Mouse (Mus musculus) cerebellum, adult 11-12 months (tissue): ENCODE measurements around the gene Megf11.

Source experiments
- DNase-seq: peaks from one replicate; pipeline ENCODE4 v3.0.0; 2022

Megf11 gene

GRCm38 (mm10) chr9:64523264-64524045, 138.0 kb downstream of the Megf11 start:
- no peak for DNase-seq

DNA sequence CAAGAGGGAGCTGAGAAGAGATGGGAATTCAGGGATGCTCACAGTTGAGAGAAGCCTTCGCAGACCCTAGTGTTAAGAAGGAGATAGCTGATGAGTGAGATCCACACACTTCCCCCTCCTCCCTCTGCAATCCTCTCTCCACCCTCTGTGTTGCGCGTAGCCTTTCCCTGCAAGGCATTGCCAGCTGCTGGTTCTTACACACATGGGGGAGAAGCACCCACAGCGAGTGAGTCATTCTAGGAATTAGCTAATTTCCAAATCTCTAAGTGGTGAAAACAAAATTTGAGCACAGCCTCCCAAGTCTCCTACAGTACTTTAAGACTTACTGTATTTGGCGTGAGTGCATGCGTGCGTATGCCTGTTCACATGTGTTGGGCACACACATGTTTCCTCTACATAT, 142.6 kb downstream of the Megf11 start:
- no peak for DNase-seq

DNA sequence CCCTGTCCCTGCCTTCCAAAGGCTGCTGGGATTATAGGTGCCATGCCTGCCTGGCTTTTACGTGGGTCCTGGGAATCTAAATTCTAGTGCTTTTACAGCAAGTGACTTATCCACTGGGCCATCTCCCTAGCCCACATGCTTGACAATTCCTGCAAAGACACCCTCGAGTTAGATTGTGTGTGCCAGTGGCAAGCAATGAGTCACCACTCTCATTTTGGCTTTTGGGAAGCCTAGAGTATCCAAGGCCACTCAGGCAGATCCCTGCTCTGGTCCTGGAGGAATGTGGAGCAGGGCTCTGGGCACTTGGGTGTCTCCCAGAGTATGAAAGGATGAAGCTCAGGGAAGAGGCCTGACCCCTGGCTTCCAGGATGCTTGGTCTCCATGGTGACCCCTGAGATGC, 143.2 kb downstream of the Megf11 start:
- no peak for DNase-seq

DNA sequence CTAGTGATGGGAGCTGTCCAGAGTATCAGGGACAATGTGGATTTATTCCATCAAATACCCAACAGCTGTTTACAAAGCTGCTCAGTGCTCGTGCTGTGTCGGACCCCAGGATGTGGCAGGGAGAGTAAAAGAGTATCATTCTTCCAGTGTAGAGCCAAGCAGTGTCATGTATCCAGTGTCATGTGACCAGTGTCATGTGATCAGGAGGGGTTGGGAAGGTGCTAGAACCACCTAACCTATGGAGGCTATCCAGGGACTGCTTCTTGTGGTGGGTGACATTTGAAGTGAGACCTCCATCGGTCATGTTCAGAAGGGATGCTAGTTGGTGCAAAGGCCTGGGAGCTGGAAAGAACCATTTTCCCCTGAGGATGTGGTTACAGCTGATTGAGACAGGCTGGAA, 146.5 kb downstream of the Megf11 start:
- DNase-seq, result no peak

- DNase-seq, result no peak
These were observed 147.4 kb downstream of the Megf11 start for GRCm38 (mm10) chr9:64532711-64533242.

DNA sequence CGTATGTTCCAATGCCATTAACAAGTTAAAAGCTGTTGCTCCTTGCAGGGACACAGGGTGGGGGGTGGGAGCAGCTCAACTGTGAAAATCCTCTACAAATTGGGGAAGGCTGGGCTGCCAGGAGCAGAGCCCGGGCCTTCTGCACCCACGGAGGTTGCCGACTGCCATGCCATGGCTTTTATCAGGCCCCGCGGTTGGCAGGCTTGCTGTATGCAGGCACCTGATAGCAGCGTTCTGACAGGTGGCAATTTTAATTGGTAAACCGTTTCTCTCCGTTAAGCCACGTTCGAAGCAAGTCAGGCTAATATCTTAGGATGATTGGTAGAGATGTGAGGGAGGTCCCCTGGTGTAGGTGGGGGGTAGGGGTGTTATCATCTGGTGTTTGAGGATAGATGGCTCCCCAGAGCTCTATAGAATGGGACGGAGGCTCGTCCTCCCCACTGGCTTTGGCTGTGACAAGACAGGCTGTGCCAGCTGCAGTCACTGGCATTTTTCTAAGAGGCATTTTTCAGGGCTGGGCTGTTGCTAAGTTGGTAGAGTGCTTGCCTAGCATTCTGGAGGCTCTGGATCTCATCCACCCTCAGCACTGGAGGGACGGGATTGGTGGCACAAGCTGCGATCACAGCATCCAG, 148.2 kb downstream of the Megf11 start:
- peak; percentile 50 for DNase-seq

DNA sequence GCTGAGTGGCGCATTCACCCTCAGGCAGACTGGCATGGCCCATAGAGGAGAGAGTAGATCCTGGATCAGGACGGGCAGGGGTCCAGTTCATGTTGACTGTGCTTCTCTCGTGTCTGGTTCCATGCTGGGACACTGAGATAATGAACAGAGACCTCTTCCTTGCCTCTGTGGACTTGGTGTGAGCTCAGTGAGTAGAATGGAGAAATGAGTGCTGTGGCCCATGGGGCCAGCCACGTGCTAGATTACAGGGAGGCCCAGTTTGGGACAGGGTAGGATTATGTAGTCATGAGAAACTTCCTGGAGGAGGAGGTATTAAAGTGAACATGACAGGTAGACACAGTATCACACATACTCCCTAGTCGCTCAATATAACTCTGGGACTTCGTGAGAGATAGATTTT, 148.9 kb downstream of the Megf11 start:
- no peak for DNase-seq

DNA sequence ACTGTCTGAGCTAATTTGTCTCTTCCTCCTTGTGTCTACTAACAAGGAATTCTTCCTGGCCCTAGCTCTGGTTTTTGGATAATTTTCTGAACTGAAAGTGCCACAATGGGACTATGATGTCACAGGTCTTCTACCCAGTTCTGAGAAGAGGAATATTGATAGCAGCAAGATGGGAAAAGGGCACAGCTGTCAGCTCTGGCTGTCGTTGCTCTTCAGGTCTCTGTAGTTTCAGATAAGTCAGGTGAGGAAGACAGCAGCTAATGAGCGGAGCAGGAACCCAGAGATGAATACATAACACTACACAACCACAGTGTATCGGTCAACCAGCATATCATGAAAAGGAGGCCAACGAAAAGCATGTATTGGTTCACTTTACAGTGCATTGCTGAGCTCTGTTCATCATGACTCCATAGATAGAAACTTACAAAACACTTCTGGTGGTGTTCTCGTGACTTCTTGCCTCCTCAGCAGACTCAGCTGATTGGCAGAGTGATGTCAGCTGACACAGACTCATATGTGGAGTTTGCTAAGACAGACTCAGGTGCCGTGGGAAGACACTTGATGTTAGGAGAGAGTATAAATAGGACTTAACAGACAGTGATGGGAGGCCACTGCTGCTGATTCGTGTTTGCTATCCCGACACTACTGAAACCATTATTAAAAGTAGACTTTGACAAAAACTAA, 149.6 kb downstream of the Megf11 start:
- DNase-seq, result no peak

DNA sequence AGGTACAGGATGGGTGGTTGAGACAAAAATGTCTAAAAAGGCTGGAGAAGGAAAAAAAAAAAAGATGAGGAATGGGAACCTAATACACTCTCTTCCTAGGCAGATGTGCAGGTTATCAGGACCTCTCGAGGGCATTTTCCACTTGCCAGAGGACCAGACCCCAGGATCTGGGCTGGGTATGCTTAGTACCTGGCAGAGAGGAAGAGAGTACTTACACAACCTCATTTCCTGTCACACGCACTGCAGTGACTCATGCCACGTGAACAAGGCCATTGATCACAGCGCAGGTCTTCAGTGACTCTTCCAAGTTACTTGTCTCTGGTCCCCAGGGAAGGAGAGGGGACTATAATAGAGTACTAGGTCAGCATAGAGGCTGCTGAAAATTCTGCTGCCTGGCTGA, 152.4 kb downstream of the Megf11 start:
- no peak for DNase-seq

DNA sequence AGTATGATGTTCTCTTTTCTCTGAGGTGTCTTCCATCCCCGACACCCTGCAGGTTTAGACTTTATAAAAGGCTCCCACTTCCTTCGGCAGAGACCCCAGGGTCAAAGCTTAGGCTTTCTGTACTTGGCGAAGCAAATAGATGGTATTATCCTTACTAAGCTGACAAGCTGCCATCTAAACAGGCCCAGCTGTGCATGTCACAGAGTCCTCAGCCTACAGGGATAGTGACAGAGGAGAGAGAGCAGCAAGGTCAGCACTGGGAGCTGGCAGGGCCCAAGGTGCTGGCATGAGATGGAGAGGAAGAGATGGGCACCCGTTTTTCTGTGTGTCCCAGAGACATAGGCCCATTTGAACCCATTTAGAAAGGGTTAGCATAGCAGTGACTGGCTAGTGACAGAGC, 156.8 kb downstream of the Megf11 start:
- no peak for DNase-seq

GRCm38 (mm10) chr9:64543125-64543524, 157.7 kb downstream of the Megf11 start:
- DNase-seq, result no peak

GRCm38 (mm10) chr9:64546344-64546991, 161.0 kb downstream of the Megf11 start:
- no peak for DNase-seq

DNA sequence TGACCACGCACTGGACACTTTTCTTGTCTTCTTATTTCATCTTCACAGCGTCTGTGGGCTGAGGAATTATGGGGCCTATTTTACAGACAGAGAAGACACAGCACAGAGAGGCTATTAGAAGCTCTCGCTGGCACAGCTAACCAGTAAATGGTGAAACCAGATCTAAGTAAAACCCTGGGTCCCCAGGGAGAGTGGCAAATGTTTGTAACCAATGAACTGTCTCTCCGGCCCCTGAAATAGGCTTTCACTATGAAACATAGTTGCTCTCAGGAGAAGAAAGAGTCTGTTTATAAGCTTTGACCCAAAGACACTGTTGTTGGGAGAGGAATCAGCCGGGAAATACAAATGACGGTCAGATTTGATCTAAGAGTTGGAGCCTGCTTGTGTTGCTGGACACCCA, 162.9 kb downstream of the Megf11 start:
- no peak for DNase-seq

DNA sequence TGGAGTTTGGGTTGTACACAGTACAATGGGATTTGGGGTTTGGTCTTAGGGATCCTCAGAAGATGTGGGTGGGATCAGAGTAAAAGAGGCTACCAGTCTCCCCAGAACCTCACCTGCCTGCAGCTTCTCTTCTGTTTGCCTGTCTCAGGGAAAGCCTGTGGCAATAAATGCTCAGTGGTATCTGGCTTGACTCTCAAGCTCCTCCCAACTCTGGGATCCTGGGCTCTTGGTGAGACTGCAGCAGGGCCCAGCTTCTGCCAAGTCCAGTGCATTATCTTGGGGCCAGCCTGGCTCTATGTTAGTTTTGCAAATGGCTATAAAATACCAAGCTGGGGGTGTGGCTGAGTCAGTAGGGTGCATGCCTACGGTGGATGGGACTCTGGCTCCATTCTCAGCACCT, 165.9 kb downstream of the Megf11 start:
- DNase-seq, result no peak

- no peak for DNase-seq
These were observed 166.6 kb downstream of the Megf11 start for GRCm38 (mm10) chr9:64552046-64552445.

GRCm38 (mm10) chr9:64553441-64553840, 168.0 kb downstream of the Megf11 start:
- no peak for DNase-seq

DNA sequence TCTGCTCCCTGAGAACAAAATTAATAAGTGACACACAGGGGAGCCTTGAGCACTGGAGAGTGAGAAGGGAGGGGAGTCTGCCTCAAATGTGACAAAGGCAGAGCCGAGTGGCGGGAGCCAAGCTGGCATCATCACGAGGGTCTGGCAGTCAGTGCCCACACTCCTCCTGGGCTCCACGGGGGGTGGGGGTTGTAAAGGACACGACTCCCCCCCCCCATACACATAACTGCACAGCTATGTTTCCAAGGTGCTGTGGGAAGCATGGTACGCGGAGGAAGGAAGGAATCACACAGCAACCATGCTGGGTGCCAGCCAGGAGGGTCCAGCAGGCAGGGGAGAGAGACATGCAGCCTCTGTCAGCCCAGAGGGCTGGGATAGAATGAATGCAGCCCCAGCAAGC, 170.2 kb downstream of the Megf11 start:
- DNase-seq, result peak; percentile 85

DNA sequence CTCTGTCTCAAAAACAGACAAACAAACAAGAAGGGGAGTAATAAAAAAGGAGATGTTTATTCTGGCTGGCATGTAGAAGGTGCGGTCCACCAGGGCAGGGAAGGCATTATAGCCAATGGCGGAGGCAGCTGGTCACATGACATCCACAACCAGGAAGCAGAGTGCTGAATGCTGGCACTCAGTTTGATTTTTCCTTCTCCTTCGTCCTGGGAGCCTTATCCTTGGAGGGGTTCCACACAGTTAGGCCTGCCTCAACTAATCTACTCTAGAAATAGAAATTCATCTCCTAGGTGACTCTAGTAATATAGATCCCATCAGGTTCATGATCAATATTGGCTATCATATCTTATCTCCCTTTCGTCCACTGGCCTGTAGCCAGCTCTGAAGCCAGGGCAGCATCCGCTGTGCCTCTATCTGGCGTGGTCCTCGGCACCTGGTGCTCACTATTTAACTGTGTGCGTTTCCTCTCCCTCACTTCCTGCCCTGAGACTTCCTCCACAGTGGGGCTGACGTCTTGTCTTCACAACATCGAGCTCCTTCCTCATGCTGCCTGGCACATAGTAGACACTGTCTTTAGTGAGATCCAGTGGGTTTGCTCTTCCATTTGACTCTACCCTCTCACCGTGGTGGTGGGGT, 171.8 kb downstream of the Megf11 start:
- peak; percentile 72 for DNase-seq

- DNase-seq, result peak; percentile 98
These were observed 172.6 kb downstream of the Megf11 start for GRCm38 (mm10) chr9:64557846-64558530.

GRCm38 (mm10) chr9:64564315-64564767, 178.9 kb downstream of the Megf11 start:
- DNase-seq, result no peak

- no peak for DNase-seq
These were observed 180.5 kb downstream of the Megf11 start for GRCm38 (mm10) chr9:64565915-64566314.

- no peak for DNase-seq
These were observed 180.9 kb downstream of the Megf11 start for GRCm38 (mm10) chr9:64566376-64566775.
